Mouse (Mus musculus) neural tube, embryonic 11.5 days (tissue): ENCODE measurements around the gene Dnajc8. TPM values are rescaled to one million over a fixed set of nuclear protein-coding genes. Genes with fewer than 3 reads are reported as not detected.

Experiments
- ATAC-seq: fragments of 200-750 bp; cut with Nextera tagmentation; 2 replicates; pipeline ENCODE4 v1.8.0; 2017; ENCODE audit warnings: moderate number of reproducible peaks, mild to moderate bottlenecking, moderate TSS enrichment, moderate library complexity; ENCODE audit not compliant: insufficient read depth, low FRiP score, low TSS enrichment
- DNase-seq: peaks from one replicate; pipeline ENCODE4 v3.0.0-alpha.2; 2015; ENCODE audit warnings: low spot score
- H3K27ac ChIP-seq: fragments of 300-500 bp; sonication (generic); 2 replicates; pipeline ENCODE4 v1.5.1; 2014; ENCODE audit warnings: low read depth, mild to moderate bottlenecking, low read length
- H3K27me3 ChIP-seq: fragments of 300-500 bp; sonication (generic); 2 replicates; pipeline ENCODE4 v1.6.1; 2014; ENCODE audit warnings: mild to moderate bottlenecking, low read length, mixed read lengths; ENCODE audit not compliant: control insufficient read depth, insufficient read depth
- H3K36me3 ChIP-seq: fragments of 300-500 bp; sonication (generic); 2 replicates; pipeline ENCODE4 v1.6.1; 2014; ENCODE audit warnings: mild to moderate bottlenecking, low read length, moderate library complexity, mixed read lengths; ENCODE audit not compliant: control insufficient read depth, insufficient read depth
- H3K4me1 ChIP-seq: fragments of 300-500 bp; sonication (generic); 2 replicates; pipeline ENCODE4 v1.6.1; 2014; ENCODE audit warnings: low read length, mixed read lengths; ENCODE audit not compliant: control insufficient read depth, insufficient read depth
- H3K4me2 ChIP-seq: fragments of 300-500 bp; sonication (generic); 2 replicates; pipeline ENCODE4 v1.6.1; 2014; ENCODE audit warnings: low read depth, mild to moderate bottlenecking, moderate library complexity
- H3K4me3 ChIP-seq: fragments of 300-500 bp; sonication (generic); 2 replicates; pipeline ENCODE4 v1.5.1; 2014; ENCODE audit warnings: low read depth, low read length
- H3K9ac ChIP-seq: fragments of 300-500 bp; sonication (generic); 2 replicates; pipeline ENCODE4 v1.6.1; 2014; ENCODE audit warnings: mild to moderate bottlenecking, low read length
- H3K9me3 ChIP-seq: fragments of 300-500 bp; sonication (generic); 2 replicates; pipeline ENCODE4 v1.6.1; 2016; ENCODE audit warnings: low read length; ENCODE audit not compliant: control insufficient read depth
- WGBS: fragments of 180-500 bp; shearing (Covaris S2); extraction: QIAGEN DNeasy Blood & Tissue Kit; methylation state at CpG from one replicate; pipeline ENCODE4 v1.1.7; 2014; 5-methylcytosine and 5-hydroxymethylcytosine counted together
- polyA plus RNA-seq: library from polyadenylated mRNA; unstranded; fragments of >200 nt; fragmentation: Nextera tagmentation; extraction: Ambion mirVana; gene quantifications from 2 replicates; pipeline ENCODE4 v1.2.1, GENCODE M21; 2014

The Dnajc8 gene
- polyA plus RNA-seq, 1 experiment from 2014 or later: 211 TPM

DNA sequence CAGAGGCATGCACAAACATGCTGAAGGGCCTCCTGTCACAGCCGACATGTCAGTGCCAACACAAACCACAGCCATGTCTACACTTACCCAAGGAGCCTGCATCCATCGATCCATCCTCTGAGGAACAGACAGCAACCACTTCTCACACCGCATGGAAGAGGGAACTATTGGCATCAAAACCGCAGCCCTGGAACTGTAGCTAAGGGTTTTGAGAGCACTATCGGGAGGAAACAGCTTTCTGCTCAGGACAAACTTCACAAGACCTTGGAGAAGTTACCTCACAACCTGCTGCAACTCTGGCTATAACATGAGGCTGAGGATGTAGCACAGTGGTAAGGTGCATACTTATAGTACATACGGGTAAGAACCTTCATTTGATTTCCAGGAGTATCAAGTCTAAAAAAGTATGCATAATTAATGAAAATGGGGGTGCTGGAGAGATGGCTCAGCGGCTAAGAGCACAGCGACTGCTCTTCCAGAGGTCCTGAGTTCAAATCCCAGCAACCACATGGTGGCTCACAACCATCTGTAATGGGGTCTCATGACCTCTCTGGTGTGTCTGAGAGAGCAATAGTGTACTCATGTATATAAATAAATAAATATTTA lies 7.3 kb upstream of the Dnajc8 start:
- DNase-seq: no peak
- Histone ChIP-seq H3K27me3 (no peaks in the 10 kb centered on the region), H3K36me3 (no peaks in the 10 kb centered on the region), H3K4me1 (peaks cover 3% of the 10 kb centered on the region; the same call in 1 of the 2 replicates), H3K4me2 (no peak overlapping the region), H3K9me3 (no peaks in the 10 kb centered on the region), H3K27ac (no peak overlapping the region), H3K4me3 (no peak overlapping the region), H3K9ac (no peak overlapping the region)
- 96% methylated on average over 8 of the region's 8 CpGs for WGBS
- ATAC-seq: no peak

DNA sequence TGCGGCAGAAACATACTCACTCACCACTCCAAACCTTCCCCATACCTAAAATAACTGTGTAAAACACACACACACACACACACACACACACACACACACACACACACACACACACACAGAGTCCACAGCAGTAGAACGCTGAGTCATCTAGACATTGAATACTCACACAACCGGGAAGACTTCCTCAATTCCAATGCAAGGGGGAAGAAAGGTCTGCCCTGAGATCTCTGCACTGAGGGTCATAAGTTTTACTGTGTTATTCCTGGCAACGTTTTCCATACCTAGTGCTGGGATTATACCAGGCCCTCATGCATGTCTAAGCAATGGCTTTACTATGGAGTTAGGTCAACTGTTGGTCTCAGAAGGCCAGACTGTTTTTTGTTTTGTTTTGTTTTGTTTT lies 6.0 kb upstream of the Dnajc8 start:
- no peak overlapping the region for H3K27ac ChIP-seq
- ATAC-seq (no peak), DNase-seq (no peak)
- no peaks in the 10 kb centered on the region for H3K36me3 ChIP-seq
- 83% methylated on average over 4 of the region's 4 CpGs for WGBS
- no peak overlapping the region for H3K9ac ChIP-seq
- no peaks in the 10 kb centered on the region for H3K9me3 ChIP-seq
- H3K4me3 ChIP-seq: no peak overlapping the region
- H3K4me1 ChIP-seq: peaks cover 3% of the 10 kb centered on the region; the same call in 1 of the 2 replicates
- H3K4me2 ChIP-seq: no peak overlapping the region
- no peaks in the 10 kb centered on the region for H3K27me3 ChIP-seq

DNA sequence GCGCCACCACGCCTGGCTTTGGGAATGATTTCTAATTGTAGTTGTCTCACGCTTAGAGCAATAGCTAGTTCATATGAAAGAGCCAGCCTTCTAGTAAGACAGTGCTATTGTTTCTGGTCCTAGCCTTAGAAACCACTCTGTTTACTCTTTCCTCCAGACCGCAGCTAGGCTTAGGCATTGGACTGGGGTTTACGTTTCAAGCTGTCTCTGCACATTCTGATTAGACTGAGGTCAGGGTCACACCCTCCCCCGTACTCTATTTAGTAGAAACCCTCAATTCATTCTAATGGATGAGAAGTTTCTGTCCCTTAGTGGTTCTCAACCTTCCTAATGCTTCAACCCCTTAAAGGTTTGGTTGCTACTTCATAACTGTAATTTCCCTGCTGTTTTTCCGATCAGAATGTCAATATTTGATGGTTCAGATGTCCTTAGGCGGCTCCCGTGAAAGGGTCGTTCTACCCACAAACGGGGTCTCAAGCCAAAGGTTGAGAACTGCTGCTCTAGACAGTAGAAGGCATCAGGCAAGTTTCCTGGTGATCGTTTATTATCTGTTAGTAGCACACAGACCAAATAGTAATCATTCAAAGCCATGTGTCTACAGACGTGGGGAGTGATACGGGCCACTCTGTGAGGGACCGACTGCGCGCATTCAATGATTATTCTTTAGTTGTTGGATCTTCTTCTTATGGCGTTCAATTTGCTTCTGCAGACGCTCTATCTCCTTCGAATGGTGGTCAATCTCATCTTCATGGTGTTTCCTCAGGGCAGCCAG lies 5.1 kb upstream of the Dnajc8 start:
- Histone ChIP-seq H3K9me3 (no peaks in the 10 kb centered on the region), H3K36me3 (no peaks in the 10 kb centered on the region), H3K4me2 (no peak overlapping the region), H3K4me1 (peaks cover 3% of the 10 kb centered on the region; the same call in 1 of the 2 replicates), H3K4me3 (no peak overlapping the region), H3K27me3 (no peaks in the 10 kb centered on the region), H3K9ac (no peak overlapping the region), H3K27ac (no peak overlapping the region)
- no peak for DNase-seq
- no peak for ATAC-seq
- 97% methylated on average over 20 of the region's 20 CpGs for WGBS

- Histone ChIP-seq H3K27me3 (no peaks in the 10 kb centered on the region), H3K27ac (peak overlapping the region; percentile 81; the same call in 1 of the 2 replicates), H3K4me3 (peak overlapping the region; percentile 75), H3K36me3 (no peaks in the 10 kb centered on the region), H3K4me1 (peaks cover 8% of the 10 kb centered on the region), H3K9ac (peak overlapping the region; percentile 88), H3K4me2 (peak overlapping the region; percentile 89), H3K9me3 (no peaks in the 10 kb centered on the region)
- 50% methylated on average over 5 of the region's 5 CpGs for WGBS
- DNase-seq (no peak), ATAC-seq (no peak)
Measured at GRCm38 (mm10) chr4:132532496-132532895, 2.9 kb upstream of the Dnajc8 start.

- Histone ChIP-seq H3K9me3 (no peaks in the 10 kb centered on the region), H3K27me3 (no peaks in the 10 kb centered on the region), H3K4me2 (peak within 1 kb of the TSS; percentile 89), H3K4me1 (peaks cover 8% of the 10 kb centered on the region), H3K27ac (peak within 1 kb of the TSS; percentile 81), H3K4me3 (peak within 1 kb of the TSS; percentile 75), H3K36me3 (no peaks in the 10 kb centered on the region), H3K9ac (peak within 1 kb of the TSS; percentile 88)
- DNase-seq (peak; percentile 93), ATAC-seq (peak; percentile 83)
- WGBS: under 1% methylated on average over 62 of the region's 63 CpGs
Measured at GRCm38 (mm10) chr4:132532981-132533916, 2.1 kb upstream of the Dnajc8 start, which contains the start of gene Atpif1. Gene Atpif1, minus strand, starts transcription at chr4:132533659.

GRCm38 (mm10) chr4:132539481-132539880 lies 4.1 kb downstream of the Dnajc8 start:
- ATAC-seq (no peak), DNase-seq (no peak)
- H3K4me3 ChIP-seq: no peak overlapping the region
- no peak overlapping the region for H3K27ac ChIP-seq
- H3K4me1 ChIP-seq: peaks cover 5% of the 10 kb centered on the region; the same call in 1 of the 2 replicates
- H3K36me3 ChIP-seq: peaks cover 11% of the 10 kb centered on the region
- no peak overlapping the region for H3K4me2 ChIP-seq
- H3K9me3 ChIP-seq: no peaks in the 10 kb centered on the region
- WGBS: 91% methylated on average over 5 of the region's 5 CpGs
- no peaks in the 10 kb centered on the region for H3K27me3 ChIP-seq
- H3K9ac ChIP-seq: no peak overlapping the region

DNA sequence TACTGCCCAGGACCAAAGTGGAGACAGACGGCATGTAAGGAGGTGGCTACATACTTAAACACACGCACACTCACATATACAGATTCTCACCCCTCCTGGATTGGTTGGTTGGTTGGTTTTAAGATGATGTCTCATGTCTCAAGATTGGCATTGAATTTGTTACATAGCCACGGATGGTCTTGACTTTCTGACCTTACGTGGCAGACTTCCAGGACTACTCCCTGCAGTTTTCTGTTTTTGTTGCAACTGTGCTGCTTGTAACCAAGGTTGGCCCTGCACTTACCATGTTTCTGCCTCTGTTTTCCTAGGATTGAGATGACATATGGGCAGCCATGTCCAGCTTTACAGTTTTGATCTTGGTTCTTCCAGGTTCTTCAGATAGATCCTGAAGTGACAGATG lies 6.1 kb downstream of the Dnajc8 start:
- no peaks in the 10 kb centered on the region for H3K27me3 ChIP-seq
- no peak overlapping the region for H3K9ac ChIP-seq
- no peak overlapping the region for H3K27ac ChIP-seq
- H3K9me3 ChIP-seq: no peaks in the 10 kb centered on the region
- H3K36me3 ChIP-seq: peaks cover 16% of the 10 kb centered on the region
- no peak overlapping the region for H3K4me3 ChIP-seq
- no peak overlapping the region for H3K4me2 ChIP-seq
- DNase-seq: no peak
- peaks cover 1% of the 10 kb centered on the region; the same call in 1 of the 2 replicates for H3K4me1 ChIP-seq
- WGBS: 97% methylated on average over 4 of the region's 4 CpGs
- no peak for ATAC-seq

DNA sequence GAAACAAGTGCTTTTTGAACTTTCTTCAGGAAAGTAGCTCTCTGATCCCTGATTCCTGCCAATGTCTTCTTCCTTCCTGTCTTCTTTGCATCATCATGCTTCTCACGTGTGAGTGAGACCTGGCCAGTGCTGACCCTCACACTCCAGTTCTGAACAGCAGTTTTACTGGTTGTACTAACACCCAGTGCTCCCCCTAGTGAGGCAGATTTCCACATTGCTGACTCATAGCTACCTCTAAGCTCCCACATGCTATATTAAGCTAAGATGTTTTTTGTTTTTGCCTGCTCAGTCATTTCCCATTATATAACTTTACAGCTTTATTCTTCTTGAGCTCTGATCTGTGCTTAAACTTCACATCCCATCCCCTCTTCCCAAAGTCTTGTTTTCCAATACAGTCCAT lies 7.4 kb downstream of the Dnajc8 start:
- no peak for ATAC-seq
- WGBS: 89% methylated on average over 1 of the region's 1 CpGs
- Histone ChIP-seq H3K4me1 (no peaks in the 10 kb centered on the region), H3K4me3 (no peak overlapping the region), H3K4me2 (no peak overlapping the region), H3K27me3 (no peaks in the 10 kb centered on the region), H3K36me3 (peaks cover 20% of the 10 kb centered on the region), H3K9me3 (no peaks in the 10 kb centered on the region), H3K27ac (no peak overlapping the region), H3K9ac (no peak overlapping the region)
- no peak for DNase-seq
